Mouse (Mus musculus) brain, adult 2 months (tissue): ENCODE results near the gene Fto.

ENCODE experiments used
- DNase-seq: peaks from one replicate; pipeline ENCODE4 v3.0.0; 2011; ENCODE audit warnings: low read depth, low spot score

Fto gene

DNA sequence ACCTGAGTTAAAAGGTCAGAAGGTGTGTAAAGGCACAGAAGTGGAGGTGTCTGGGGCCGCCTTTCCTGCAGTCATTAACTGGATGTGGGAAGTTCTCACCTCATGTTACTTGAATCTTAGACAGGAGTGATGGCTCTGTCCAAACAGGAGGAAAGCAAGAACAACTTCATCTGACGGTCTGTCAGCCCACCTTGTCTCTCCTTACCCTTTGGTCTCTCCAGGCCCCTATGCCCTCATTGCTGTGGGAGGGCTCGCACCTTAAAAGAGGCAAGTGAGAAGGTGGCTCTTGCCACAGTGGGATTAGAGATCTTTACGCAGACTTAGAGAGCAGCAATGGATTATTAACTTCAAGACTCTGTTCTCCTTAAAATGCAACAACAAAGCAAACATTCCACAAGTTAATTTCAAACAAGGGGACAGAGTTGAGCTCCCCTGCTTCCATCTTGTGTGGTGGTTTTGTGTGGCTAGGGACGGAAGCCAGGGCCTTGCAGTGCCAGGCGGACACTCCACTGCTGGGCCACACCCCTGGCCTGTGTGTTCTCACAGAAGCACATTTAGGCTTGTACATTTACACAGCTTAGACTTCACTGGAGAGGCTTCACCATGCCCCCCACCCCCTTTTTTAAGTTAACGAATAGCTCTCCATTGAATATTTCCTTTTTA lies 135.5 kb downstream of the Fto start:
- DNase-seq: no peak

DNA sequence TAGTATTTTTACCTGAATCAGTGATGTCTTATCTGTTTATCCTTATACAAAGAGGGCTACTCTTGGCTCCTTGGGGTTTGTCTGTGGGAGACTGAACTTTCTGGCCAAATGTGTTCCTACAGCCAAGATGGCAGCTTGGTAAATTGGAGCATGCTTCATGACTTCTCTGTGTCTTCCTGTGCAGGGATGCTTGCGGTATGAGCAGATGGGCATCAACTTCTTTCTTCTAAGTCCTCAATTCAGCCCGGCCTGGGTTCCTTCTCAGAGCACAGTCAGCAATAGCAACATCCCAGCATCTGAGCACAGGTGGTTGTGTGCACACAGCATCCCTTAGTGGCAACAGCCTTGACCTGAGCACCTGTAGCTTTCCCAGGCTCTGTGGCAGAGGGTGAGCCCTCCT lies 141.6 kb downstream of the Fto start:
- no peak for DNase-seq

DNA sequence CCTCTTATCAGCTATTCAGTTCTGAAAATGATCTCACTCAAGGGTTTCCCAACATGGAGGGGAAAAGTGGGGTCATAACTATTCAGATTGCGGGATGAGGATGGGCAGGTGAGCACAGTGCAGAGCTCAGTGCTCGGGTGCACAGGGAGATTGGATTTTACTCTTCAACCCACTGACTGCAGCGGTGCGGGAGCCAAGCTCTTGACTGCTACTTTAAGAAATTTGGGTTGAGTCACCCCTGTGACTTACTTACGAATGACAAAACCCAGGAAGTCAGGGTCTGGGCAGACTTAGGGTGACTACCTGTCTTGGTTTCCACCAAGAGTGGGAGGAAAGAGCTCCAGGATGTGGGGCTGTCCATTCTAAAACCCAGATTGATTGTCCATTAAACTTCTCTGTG lies 142.3 kb downstream of the Fto start:
- no peak for DNase-seq

DNA sequence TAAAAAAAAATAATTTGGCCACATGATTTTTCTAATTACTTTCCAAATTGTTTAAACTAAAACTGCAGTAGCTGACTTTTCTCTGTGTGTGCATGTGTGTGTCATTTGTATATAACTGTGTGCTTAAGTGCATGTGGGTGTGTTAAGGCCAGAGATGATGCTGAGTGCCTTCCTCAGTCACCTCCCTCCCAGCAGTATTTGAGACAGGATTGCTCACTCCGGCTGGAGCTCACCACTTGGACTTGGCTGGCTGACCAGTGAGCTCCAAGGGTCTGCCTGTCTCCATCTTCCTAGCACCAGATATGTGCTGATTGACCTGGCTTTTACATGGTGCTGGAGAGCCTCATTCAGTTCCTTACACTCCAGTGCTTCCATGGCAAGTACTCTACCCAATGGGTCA lies 144.7 kb downstream of the Fto start:
- no peak for DNase-seq

DNA sequence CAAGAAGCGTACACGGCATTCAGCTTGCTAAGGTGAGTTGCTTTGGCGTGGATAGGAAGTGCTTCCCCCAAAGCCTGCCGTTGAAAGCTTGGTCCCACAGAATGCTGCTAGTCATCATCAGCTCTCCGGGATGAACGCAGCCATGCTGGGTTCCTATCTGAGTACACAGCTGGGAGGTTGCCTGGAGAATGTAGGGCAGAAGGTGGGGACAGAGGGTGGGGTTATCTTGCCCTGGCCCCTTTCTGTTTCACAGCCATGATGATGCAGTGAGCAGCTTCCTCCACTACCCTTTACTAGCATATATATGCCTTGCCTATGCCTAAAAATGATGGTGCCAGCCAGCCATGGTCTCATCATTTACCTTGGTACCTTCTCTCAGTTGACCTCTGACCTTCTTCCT lies 147.6 kb downstream of the Fto start:
- no peak for DNase-seq

DNA sequence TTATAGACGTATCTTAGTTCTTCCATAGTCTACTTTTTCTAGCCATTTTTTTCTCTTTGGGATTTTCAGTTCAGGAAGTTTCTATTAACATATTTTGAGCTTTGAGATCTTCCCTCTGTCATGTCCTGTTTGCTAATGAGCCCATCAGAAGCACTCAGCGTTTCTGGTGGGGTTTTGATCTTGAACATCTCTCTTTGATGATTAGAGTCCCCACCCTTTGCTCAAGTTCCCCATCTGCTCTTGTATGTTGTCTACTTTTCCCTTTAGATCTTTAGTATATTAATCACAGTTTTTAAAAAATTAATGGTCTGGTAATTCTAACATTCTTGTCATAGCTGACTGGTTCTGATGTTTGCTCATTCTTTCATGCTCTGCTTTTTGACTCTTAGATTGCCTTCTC lies 150.4 kb downstream of the Fto start:
- DNase-seq: no peak

DNA sequence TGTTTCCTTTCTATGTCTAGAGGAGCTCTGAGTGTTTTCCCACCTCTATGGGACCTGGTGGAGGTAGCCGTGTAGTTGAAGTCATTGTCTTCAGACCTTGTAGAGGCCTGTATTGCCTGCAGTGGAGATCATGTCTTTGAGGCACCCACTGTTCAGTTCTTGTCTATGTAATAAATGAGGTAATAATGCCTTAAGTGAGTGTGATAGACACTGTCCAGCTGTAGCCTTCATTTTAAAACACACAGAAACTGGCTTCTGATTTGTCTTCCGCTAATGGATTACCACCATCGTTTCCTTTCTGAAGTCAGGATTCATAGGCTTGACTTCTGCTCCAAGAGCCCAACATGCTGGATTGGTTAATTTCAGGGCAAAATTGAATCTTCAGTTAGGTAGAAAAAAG lies 154.1 kb downstream of the Fto start:
- no peak for DNase-seq

DNA sequence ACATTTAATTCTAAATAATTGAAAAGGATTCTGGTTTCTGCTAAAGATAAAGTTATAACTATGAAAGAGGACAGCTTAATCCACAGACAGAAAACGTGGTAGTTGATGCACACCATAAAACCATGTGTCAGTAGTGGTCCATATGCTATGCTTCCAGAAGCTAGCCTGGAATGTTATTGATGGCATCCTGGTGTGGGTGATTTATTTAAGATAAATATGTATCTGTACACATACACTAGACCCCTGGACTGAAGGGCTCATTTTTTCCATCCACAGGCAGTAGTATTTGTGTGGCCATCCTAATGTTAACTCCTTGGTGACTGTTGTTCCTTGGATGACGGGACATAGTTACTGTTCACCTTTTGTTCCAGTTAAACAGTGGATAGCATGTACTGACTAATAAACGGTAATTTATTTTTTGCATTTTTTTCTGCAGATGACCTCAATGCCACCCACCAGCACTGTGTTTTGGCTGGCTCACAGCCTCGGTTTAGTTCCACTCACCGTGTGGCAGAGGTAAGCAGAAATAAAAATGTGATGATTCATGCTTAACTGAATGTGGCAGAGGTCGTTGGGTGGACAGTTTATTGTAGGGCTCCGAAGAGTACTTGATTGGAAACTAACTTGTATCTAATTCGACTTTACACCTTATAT lies 154.7 kb downstream of the Fto start:
- no peak for DNase-seq

DNA sequence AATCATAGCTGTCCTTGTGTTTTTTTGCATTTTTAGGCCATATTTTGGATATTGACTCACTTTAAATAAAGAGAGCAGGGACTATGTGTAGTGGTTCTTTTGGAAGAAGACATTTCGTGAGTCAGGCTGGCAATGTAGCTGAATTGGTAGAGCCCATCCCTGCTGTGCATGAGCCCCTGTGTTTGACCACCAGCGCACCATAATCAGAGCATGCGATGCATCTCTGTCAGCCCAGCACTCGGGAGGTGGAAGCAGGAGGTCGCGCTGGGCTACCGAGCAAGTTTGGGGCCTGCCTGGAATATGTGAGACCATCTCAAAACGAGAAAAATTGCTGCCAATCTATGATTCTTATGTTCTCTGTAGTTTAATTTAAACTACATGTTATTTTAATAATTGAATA lies 156.1 kb downstream of the Fto start:
- no peak for DNase-seq

DNA sequence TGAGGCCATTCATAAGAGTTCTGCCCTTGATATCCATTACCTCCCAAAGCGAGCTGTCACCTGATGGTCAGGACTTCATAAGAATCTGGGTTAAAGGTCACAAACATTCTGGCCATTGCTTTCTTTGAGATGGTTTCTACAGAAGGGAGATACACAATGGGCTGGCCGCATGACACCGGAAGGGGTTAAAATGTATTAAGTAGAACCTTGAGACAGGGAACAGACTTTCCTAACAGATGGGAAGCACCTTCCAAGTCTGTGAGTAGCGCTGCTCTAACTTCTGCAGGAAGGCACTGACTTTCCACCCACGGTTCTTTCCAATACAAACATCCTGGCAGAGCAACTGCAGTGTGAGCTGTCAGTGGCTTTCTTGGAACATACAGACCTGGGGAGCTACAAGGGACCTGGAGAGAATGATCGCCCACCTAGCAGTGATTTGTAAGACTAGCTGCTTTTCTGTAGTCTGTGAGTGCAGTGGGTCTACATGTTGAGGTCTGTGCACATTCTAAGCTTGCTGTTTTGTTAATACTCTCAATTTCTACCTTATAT lies 161.5 kb downstream of the Fto start:
- DNase-seq: peak; percentile 84

DNA sequence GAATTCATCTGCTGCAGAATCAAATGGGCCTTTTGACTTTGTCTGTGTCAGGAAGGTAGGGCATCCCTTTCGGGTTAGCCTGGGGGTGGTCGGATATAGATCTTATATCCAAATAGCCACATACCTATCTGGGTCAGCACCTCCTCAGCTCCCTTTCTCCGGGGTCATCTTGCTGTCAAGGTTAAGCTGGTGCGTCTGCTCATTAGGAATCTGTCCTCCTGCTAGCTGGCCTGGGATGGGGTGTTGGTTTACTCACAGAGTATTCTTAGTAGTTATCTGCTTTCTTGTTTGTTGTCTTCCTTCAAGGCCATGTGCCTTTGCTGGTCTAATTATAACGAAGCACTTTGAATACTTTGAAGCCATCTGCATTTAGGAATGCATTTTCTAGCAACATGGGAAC lies 163.7 kb downstream of the Fto start:
- no peak for DNase-seq

DNA sequence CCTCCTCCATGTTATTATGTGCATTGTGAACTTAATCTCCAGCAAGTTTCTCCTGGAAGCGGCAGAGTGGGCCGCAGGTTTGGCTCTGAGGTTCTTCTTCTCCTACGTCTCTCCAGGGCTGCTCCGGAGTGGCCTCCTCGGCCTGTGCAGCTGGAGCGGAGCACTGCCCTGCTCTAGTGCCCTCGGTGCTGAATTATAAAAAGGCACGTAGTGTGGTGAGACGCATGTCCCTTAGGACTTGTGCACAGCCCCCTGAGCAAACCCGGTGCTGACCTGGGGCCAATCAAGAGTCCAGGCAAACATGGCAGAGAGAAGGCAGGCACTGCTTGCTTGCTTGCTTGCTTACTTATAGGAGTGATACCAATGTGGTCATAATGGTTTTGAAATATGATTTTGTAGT lies 164.1 kb downstream of the Fto start:
- no peak for DNase-seq

DNA sequence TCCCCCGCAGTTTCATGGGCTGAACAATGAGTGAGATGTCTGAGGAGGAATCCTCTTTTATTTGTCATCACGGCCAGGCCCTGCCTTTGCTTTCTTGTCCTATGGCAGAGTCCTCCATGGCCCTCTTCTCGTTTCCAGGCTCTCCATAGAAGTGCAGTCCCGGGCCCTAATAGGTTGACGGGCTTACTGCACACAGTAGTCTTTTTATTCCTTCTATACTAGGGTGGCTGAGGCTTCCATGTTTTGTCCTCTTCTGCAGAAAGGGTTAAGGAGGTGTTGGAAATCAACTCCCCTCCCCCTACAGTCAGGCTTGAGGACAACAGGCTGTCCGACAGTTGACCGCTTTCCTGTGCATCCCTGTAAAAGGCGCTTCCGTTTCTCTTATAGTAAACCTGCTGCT lies 169.2 kb downstream of the Fto start:
- DNase-seq: no peak

DNA sequence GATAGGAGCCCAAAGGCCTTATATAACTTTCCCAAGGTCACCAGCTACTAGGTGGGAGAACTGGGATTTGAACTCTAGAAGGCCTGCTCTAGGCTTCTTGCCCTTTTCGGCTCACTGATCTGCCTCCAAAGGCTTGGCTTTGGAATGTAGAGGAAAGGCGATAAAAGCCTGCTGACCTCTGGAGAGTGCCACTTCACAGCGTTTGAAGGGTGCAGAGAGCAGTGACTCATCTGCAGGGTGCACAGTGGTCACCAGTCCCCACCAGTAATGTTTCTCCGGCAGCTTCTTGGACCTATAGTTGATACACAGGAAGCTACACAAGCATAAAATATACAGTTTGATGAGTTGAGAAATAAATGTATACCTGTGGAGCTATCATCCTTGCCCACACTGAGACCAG lies 173.1 kb downstream of the Fto start:
- DNase-seq: no peak

DNA sequence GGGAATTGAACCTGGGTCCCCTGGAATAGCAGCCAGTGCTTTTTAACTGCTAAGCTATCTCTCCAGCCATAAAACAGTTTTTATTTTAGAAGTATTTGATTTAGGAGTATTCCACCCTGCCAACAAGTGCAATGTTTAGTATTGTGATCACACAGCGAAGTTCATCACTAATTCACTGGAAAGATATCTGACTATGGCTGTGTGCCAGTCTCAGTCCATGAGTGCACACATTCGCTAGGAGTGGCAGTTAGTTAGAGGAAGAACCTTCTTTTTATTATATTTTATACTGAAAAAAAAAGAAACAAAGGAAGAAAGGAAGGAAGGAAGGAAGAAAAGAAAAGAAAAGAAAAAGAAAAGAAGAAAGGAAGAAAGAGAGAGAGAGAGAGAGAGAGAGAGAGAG lies 174.1 kb downstream of the Fto start:
- DNase-seq: no peak

DNA sequence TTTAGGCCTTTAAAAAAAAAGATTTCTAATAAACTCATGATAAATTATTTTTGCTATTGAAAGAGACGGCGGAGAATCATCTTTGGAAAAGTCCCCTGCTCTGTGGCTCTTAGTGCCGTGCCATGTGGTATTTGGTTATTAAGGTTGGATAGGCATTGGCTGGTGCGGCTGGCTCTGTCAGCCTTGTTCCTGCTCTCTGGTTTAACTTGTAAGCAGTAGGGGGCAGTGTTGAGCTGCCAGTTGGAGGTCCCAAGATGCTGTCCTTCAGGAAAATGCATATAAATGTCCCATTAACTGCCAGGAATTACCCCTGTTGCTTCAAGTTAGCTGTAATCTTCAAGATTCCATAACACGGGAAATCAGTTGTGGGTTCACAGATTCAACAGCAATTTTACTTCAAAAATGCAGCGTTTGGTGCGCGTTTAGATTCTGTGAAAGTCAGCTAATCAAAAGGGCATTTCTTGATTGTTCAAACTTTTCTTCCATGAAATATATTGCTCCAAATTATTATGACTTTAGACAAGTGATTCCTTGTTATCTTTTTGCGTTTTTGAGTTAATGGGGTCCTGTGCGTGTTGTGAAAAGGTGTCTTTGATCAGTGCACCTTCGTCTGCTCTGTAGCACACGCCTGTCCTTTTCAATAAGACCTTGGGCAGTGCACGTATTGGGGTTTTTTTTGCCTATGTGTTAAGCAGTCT lies 174.9 kb downstream of the Fto start:
- peak; percentile 83 for DNase-seq

DNA sequence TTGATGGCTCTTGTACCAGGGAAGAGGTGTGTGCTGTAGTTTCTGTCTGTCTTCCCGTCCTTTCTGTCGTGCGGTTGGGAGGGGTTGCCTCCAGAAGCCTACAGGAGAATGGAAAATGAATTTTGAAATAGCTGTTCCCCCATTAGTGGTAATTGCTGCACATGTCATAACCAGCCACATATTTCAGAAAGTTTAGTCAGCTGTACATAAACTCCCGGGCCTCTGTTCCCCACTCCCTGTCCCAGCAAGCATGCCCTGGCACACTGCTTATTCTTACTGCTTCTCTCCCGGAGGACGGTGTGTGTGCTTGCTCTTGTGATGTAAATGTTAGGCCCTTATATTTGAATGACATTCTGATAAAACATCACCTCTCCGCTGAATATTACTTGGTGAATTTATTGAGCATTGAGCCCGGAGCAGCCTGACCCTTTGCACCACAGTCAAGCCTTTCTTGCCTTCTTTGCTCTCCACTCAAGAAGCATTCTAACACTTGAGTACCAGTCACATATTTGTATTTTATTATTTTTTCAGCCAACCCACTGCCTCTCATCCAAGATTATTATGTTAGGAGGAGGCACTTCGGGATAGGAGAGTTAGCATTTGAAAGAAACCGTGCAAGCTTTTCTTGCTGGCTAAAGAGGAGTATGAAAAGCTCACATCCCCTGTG lies 175.6 kb downstream of the Fto start:
- no peak for DNase-seq

DNA sequence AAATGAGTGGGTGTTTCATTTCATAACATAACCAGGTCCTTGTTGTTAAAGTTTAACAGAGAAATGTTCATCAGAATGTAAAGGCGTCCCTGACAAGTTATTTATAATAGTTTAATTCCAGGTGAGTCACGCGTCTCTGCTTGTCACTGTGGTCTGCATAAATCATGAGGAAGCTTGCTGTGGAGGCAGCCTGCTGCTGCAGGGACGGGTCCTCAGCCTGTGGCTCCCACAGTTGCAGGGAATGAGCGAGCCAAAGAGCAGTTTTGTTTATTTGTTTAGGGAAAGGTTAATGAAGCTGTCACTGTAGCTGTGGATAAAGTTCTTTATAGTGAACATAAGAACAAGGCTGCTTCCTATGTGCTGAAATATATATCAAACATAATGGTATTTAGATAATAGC lies 176.7 kb downstream of the Fto start:
- no peak for DNase-seq

DNA sequence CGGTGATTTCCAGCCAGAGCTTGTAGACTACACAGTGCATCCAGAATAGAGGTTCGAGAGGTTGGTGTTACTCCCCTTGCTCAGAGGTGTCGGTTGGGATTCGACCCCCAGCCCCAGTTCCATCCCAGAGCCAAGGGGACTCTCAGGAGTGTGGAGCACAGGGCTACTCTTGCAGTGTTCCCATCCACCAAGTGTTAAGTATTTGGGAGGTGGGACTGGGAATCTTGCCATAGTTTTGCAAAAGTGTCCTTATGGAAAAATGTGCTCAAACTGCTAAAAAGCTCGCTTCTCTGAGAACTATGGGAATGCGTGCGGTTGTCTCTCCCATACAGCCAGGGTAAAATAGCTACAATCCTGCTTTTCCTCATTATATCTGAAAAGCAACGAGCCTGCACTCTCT lies 180.0 kb downstream of the Fto start:
- no peak for DNase-seq

DNA sequence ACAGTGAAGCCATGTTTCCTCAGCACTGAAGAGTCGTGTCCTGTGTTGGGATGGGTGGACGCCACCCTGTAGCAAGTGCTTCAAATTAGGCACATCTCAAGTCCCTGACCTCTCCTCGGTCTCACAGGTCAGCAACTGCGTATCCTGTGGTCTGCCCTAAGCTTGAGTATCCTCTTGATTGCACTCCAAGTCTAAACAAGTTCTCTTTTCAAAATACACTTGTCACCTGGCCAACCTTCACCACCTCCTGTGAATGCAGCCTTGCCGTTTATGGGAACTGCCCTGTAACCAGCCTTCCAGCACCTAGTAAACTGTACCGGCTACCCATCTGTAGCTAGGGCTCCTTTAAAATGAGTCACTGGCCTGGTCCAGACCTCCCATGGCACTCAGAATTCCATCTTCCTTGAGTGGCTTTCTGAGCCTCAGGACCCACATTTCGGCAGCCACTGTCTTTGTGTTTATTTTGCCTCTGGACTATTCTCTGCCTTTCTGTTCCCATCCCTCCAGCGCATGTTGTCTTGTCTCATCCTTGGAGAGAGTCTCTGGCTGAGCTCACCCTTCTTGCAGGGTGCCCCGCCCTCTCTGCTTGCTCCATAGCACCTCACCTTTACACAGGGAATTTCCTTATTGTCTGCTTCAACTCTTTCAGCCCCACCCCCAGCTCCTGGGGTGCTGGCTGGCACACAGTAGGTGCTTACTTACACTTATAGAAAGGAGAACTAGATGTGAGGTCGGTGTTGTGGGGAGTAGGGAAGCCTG lies 181.4 kb downstream of the Fto start:
- DNase-seq: no peak

DNA sequence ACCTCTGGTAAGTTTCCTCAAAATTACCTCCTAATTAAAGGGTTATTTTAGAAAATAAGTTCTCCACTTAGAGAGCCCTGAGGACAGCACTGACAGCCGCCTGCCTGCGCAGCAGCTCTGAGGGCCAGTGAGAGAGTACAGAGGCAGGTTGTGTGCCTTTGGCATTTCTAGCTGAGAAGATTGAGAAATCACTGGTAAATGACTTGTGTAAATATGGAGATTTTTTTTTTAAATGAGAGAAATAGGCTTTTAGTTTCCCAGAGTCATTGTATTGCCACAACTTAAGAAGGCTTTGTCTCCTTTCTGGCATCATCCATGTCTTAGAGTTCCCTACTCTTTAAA lies 181.9 kb downstream of the Fto start:
- no peak for DNase-seq

DNA sequence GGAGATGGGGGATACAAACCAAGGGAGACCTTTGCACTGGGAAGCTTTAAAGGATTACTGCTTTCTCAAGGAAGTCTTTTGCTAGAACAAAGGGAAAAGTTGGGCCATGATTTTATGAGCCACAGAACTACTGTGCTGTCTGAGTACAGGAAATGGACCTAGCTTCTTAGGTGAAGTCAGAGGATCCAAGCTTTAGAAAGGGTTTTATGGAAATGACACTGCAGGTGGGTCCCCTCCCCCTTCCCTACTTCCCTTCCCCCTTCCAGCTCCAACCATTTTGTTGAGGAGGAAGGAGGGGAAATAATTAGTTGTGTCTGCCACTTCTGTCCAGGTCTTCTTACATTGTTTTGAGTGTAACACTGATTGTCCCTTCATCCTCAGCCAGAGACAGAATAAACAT lies 182.7 kb downstream of the Fto start:
- no peak for DNase-seq
